Mouse (Mus musculus): ENCODE data around the gene Elmo1.

Elmo1 gene

DNA sequence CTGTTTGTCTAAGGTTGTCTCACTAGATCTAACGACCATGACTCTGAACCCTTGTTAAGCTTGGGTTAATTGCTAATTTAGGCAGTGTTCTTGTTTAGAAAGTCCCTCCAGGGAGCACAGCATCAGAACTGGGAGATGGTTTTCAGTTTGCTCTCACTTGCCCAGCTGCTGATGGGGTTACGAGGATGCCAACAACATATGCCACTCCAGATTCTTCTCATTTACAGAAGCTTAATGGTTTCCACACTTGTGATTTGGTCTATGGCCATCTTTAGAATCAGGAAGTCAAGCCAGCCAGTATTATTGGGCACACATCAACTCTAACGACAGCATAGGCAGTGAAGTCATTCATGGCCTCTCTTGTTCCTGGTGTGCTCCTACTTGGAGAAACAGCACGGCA lies 427.3 kb downstream of the Elmo1 start:
- DNase-seq (ENCODE audit: low spot score in 2 of 2): no peak

DNA sequence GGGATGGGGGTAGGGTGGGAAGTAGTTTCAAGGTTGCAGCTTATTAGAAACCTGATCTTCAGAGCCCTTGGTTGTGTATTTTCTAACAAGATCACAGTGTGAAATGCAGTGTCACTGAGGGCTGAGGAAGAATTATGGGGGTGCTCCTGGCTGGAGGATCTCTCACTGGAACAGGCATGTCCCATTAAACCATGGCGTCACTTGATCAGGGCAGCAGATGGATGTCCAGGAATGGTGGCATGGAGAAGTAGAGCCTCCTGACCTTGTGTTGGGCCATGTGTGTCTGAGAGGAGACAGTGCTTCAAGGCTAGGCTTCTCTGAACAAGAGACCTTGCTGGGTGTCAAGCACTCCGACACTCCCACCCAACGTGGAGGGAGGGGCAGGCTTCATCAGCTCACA lies 431.1 kb downstream of the Elmo1 start:
- no peak for DNase-seq (ENCODE audit: low spot score in 2 of 2)

- DNase-seq (ENCODE audit: low spot score in 2 of 2): no peak
Measured at GRCm38 (mm10) chr13:20523671-20524070, 433.3 kb downstream of the Elmo1 start.

- no peak for DNase-seq (ENCODE audit: low spot score in 2 of 2)
Measured at GRCm38 (mm10) chr13:20525844-20526243, 435.4 kb downstream of the Elmo1 start.

DNA sequence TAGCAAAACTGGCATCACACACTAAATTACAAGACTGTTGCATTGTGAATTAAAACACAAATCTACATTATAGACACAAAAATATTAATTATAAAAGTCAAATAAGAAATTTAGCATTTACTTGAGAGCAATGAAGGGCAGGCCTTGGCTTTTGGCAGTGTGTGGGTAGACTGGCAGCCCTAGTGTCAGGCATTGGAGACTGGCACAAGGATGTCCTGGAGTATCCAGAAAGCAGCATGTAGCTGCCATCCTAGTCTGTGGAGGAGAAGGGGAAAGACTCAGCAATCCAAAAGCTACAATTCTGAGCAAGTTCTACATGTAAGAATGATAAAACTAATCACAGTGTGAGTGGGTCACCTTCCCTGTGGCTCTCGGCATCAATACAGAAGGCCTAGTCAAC lies 446.7 kb downstream of the Elmo1 start:
- no peak for DNase-seq (ENCODE audit: low spot score in 2 of 2)

GRCm38 (mm10) chr13:20537487-20537886 lies 447.1 kb downstream of the Elmo1 start:
- no peak for DNase-seq (ENCODE audit: low spot score in 2 of 2)

DNA sequence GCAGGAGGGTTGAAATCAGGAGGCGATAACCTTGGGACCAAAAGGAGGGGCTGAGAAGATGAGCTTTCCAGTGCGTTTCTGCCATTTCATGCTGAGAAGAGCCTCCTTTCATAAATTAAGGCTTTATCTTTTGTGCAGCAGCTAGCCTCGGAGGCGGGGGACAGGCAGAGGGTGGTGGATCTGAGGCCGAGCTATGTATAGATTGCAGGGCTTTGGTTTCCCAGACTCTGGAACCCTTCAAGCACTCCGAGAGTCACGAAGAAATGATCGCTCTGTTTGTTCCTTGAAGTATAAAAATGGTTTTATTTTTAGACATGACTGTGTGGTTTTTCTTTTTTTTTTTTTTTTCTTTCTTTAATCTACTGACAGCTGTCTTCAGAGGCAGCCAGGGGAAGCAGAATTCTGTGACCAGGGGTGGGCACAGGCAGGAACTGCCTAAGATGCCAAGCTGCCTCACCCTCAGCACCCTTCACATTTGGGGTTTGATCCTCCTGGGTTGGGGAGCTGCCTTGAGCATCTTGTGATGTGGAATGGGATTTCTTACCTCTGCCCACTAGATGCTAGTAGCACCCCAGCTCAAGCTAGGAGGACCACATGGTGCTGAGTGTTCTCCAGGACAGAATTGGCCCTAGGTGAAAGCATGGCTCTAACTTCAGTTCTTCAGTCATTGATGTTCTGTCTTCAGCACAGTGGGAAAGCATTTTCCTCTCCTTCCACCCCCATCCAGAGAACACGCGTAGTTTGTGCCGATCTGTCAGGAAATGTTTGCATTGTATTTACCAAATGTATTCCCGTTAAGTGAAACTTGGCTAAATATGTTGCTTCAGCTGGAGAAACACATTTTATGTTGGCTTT lies 448.0 kb downstream of the Elmo1 start:
- DNase-seq (ENCODE audit: low spot score in 2 of 2): peak in 1 of 2 experiments; percentile 43

DNA sequence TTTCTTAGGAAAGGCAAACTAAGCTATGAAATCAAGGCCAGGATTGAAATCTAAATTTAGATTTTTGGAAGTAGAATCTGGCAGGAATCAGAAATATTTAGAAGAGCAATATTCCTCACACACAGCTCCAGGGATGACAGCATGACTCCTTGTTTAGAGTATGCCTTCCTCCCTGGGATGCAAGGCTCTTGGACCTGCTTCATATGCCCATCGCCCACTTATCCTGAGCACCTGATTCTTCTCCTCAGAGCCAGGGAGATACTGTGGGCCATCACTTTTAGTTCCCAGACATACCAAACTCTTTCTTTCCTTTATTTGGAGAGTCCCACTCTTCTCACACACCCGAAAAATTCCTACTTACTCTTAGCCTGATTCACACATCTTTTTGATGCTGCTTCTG lies 449.2 kb downstream of the Elmo1 start:
- DNase-seq (ENCODE audit: low spot score in 2 of 2): no peak

DNA sequence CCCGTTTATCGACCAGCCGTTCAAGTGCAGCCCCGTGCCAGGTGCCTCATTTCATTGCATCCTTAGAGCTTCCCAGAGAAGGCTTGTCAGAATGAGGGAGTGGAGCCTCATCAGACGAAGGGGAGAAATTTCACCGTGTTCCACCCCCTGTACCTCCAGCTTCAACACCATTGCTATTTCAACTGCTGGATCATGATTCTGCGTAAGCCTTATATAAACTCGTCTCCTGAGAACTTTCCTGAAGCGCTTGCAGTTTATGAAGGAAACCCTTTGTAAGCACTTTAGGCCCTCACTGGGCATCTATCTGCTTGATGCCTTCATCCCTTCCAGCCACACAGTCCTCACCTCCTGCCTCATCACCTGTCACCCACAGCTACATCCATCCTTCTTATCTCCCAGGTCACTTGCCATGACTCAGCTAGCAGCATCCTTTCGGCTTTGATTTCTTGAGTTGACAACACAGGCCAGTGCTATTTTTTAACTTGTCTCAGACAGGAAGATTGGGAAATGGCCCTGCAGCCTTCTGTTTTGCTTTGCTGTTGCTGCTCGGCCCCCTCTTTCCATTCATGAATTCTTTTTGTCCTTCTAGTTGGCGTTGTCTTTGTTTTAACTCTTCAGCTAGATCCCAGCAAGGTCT lies 456.3 kb downstream of the Elmo1 start:
- DNase-seq (ENCODE audit: low spot score in 2 of 2): no peak

DNA sequence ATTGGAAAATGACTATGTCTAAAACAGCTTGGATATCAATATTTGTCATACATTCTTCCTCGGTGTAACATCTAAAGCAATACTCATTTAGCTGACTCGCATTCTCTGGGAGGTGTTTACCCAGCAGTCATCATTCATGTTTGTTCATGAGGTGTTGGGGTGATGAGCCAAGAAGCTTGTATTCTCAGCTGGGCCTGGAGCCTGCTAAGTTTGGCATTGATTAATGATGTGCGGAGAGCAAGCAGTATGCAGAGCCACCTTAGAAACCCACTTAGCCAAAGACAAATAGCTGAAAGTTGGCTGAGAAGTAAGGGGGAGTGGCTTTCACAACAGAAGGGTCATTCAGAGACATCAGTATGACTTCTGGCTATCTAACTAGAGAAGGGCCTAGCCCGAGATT lies 459.6 kb downstream of the Elmo1 start:
- no peak for DNase-seq (ENCODE audit: low spot score in 2 of 2)

GRCm38 (mm10) chr13:20551559-20551958 lies 461.2 kb downstream of the Elmo1 start:
- no peak for DNase-seq (ENCODE audit: low spot score in 2 of 2)

GRCm38 (mm10) chr13:20555853-20556452 lies 465.6 kb downstream of the Elmo1 start:
- no peak for DNase-seq (ENCODE audit: low spot score in 2 of 2)

GRCm38 (mm10) chr13:20556739-20557138 lies 466.3 kb downstream of the Elmo1 start:
- no peak for DNase-seq (ENCODE audit: low spot score in 2 of 2)

DNA sequence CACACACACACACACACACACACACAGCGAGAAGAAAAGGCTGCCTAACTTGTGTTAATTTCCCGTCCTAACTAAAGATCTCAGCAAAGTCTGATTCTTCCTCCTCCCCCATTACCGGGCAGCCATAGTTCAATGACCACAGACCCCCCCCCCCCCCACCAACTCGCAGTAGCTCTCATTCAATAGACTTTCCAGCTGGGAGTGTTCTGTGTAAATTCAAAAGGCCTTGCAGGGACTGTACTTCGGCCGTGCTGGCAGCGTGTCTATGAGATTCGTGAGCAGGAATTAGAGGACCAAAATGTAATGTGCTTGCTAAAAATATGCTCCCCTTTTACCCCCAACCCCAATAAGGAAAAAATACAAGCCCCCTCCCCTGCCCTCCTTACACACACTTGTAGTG lies 466.8 kb downstream of the Elmo1 start:
- no peak for DNase-seq (ENCODE audit: low spot score in 2 of 2)

DNA sequence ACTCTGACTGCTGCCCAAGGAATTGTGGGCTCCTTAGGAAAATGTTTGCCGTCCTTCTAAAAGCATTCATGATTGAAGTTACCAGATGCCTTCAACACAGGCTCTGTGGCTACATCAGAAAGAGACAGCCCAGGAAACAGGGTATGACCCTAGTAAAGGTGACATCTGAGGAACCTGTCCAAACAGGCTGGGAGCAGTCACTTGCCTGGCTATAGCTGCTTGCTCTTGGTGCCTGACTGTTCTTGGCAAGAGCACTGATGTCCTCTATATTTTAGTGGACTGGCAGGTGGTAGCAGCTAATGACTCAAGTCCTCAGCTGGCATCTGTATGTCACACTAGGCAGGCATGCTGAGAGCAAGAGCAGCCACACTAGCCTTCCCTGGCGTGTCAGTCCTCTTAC lies 468.0 kb downstream of the Elmo1 start:
- no peak for DNase-seq (ENCODE audit: low spot score in 2 of 2)

DNA sequence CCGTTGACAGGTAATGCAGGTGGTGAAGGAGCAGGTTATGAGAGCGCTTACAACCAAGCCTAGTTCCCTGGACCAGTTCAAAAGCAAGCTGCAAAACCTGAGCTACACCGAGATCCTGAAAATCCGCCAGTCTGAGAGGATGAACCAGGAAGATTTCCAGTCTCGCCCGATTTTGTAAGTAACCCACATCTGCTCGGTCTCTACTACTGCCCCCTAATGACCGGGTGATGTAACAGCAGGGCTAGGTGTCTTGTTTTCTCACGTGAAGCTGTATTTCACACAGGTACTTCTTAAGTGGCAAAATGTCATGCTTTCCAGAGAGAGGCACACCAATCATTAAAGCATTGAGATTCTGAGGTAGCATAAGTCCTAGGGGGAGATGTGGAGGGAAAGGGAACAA lies 474.0 kb downstream of the Elmo1 start:
- no peak for DNase-seq (ENCODE audit: low spot score in 2 of 2)

DNA sequence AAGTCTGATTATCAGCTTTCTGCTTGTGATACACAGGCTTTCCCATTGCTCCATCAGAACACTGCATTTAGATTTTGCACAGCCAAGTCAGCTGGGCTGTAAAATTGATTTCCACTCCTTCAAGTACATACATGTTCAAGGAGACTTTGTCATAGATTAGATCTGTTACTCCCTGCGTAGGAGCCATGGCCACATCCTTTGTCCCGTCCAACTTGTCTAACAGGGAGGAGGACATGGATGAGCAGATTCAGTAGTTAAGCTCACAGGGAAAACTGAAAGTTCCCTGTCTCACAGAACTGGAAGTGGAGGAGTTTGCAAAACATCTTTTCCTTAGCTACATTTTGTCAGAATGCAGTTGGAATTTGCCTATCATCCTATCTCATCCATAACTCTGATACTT lies 484.8 kb downstream of the Elmo1 start:
- DNase-seq (ENCODE audit: low spot score in 2 of 2): no peak

GRCm38 (mm10) chr13:20585868-20586267 lies 495.5 kb downstream of the Elmo1 start:
- no peak for DNase-seq (ENCODE audit: low spot score in 2 of 2)

DNA sequence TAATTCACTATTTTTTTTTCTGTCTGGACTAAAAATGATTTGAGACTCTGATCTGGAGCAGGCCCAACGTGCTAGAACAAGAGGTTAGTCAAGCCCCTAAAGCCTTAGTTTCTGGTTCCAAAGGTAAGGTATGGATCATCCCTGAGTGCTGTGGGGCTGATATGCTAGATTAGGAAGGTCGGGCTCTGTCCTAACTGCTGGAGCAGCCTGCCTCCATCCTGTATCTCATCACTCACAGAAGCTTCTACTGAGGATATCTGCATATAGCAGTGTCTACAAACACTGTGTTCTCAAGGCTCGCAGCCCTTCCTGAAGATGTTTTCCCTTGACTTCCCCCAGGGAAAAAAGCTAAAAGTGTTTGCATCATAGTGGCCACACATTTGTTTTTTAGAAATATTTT lies 496.1 kb downstream of the Elmo1 start:
- no peak for DNase-seq (ENCODE audit: low spot score in 2 of 2)

- DNase-seq (ENCODE audit: low spot score in 2 of 2): no peak
Measured at GRCm38 (mm10) chr13:20590983-20591382, 500.6 kb downstream of the Elmo1 start.

DNA sequence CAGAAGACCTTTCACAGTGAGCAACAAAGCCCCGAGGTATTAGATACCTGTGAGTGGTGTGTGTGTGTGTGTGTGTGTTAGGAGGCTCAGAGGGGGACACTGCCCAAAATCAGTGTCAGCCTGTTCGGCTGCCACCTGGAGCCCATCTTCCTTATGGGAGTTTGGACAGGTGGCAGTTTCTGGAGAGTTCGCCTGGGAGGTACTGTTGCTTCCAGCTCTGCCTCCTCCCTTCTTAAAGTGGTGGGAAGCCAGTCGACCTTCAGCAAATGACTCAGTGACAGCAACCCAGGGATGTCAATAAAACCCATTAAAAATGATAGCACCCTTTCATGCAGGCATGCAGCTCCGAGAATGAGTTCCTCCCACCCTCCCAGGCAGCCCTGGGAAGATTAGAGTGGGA lies 506.9 kb downstream of the Elmo1 start:
- DNase-seq (ENCODE audit: low spot score in 2 of 2): no peak

DNA sequence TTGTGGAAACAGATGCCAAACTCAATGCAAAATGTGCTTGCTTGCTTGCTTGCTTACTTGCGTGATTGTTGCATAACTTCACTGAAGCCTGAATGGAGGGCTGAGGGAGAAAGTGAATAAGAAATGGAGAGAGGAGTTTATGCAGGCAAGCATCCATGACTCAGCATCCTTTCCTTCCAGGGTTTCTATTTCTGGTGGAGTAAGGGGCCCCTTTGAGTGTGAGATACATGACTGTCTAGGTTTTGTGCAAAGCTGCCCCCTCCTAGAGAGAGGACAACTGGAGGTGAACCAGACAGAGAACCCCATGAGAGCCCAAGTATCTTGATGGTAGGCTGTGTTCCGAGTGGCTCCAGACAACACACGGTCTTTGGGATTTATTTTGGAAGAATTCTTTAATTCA lies 508.2 kb downstream of the Elmo1 start:
- no peak for DNase-seq (ENCODE audit: low spot score in 2 of 2)

DNA sequence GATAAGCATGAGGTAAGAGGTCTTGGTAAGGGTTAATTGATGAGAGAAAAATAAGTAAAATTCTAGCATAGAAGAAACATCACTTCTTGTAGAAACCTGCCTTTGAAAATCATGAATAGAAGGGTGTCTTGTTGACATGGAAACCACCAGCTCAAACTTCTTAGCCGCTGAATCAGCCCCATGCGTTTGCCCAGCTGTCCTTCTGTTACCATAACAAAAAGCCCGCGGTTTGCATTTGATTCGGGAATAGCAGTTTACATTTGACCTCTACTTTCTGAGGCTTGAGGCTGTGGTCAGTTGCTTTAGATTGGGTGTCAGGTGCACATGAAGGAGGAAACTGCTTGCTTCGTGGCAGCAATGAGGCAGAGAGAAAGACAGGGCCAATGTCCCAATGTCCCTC lies 509.9 kb downstream of the Elmo1 start:
- no peak for DNase-seq (ENCODE audit: low spot score in 2 of 2)
